Mouse (Mus musculus) kidney, embryonic 15.5 days (tissue): Measurements from ENCODE around the gene Pacs2. TPM values are rescaled to one million over a fixed set of nuclear protein-coding genes. Genes with fewer than 3 reads are reported as not detected.
A peak's percentile ranks its signal among the peaks of the same experiment; 100 is the strongest.

ENCODE experiments used
- ATAC-seq: fragments of 200-750 bp; cut with Nextera tagmentation; replicated peaks from 2 replicates; pipeline ENCODE4 v1.8.0; 2017; ENCODE audit warnings: moderate TSS enrichment; ENCODE audit not compliant: low FRiP score
- H3K27ac ChIP-seq: fragments of 300-500 bp; sonication (generic); 2 replicates; pipeline ENCODE4 v1.5.1; 2015; ENCODE audit warnings: mild to moderate bottlenecking, inconsistent platforms
- H3K27me3 ChIP-seq: fragments of 300-500 bp; sonication (generic); 2 replicates; pipeline ENCODE4 v1.6.1; 2015; ENCODE audit warnings: inconsistent platforms
- H3K36me3 ChIP-seq: fragments of 300-500 bp; sonication (generic); 2 replicates; pipeline ENCODE4 v1.6.1; 2015; ENCODE audit warnings: inconsistent platforms
- H3K4me1 ChIP-seq: fragments of 300-500 bp; sonication (generic); 2 replicates; pipeline ENCODE4 v1.6.1; 2015; ENCODE audit warnings: inconsistent platforms
- H3K4me2 ChIP-seq: fragments of 300-500 bp; sonication (generic); 2 replicates; pipeline ENCODE4 v1.6.1; 2015; ENCODE audit warnings: moderate library complexity, mild to moderate bottlenecking, inconsistent platforms
- H3K4me3 ChIP-seq: fragments of 300-500 bp; sonication (generic); replicated peaks from 2 replicates; pipeline ENCODE4 v1.5.1; 2015; ENCODE audit warnings: mild to moderate bottlenecking, inconsistent platforms
- H3K9ac ChIP-seq: fragments of 300-500 bp; sonication (generic); 2 replicates; pipeline ENCODE4 v1.6.1; 2015; ENCODE audit warnings: mild to moderate bottlenecking, inconsistent platforms
- H3K9me3 ChIP-seq: fragments of 300-500 bp; sonication (generic); replicated peaks from 2 replicates; pipeline ENCODE4 v1.6.1; 2016; ENCODE audit warnings: inconsistent platforms
- WGBS: fragments of 180-500 bp; shearing (Covaris S2); methylation state at CpG from one replicate; pipeline ENCODE4 v1.1.7; 2015; ENCODE audit warnings: mixed read lengths; 5-methylcytosine and 5-hydroxymethylcytosine counted together
- polyA plus RNA-seq: library from polyadenylated mRNA; unstranded; fragments of >200 nt; fragmentation: Nextera tagmentation; extraction: Ambion mirVana; gene quantifications from 2 replicates; pipeline ENCODE4 v1.2.1, GENCODE M21; 2015

The Pacs2 gene
- polyA plus RNA-seq, 1 experiment from 2014 or later: 14.3 TPM

DNA sequence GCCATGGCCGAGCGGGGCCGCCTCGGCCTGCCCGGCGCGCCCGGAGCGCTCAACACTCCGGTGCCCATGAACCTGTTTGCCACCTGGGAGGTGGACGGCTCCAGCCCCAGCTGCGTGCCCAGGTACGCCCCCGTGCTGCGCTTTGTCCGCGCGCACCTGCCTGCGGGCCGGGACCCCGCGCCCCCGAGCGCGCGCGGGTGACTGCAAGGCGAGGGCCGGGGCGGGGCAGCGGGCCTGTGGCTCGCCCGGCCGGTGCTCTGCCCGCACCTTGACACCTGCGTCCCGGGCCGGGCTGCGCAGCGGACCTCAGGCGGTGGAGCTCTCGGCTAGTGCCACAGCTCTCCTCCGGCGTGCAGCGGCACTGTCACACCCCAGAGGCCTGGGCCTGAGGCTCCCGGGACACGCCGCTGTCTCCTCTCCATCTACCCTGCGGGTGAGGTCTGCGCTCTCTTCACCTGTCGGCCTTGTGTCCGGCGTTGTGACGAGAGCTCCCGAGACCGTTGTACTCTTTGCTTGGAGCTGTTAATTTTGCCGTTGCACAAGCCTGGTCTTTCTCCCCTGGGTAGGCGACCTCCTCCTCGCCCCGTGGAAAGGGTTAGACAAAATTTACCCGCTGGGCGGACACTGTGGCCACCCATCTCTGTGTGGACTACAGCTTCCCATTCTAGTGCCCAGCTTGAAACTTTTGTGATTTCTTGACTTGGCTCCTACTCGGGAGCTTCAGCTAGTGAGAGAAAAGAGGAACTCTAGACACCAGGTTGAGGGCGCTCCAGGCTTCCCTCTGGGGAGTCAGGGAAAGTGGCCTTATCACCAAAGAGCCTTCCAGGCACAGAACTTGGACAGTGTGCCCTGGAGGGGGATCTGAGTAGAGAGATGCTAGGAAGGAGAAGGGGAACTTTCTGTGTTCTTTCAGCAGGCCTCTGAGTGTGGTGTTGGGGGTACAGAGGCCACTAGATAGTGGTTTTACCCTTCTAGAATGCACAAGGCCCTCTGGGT is 551 bp downstream of the Pacs2 start:
- Histone ChIP-seq H3K4me2 (peak overlapping the region; percentile 89), H3K36me3 (no peaks in the 10 kb centered on the region), H3K9me3 (no peaks in the 10 kb centered on the region), H3K4me3 (peak overlapping the region; percentile 73), H3K4me1 (peaks cover 37% of the 10 kb centered on the region), H3K9ac (peak overlapping the region; percentile 79), H3K27me3 (no peaks in the 10 kb centered on the region), H3K27ac (peak overlapping the region; percentile 55)
- ATAC-seq: no peak; the same call in none of the 2 replicates
- under 1% methylated on average over 62 of the region's 64 CpGs for WGBS

DNA sequence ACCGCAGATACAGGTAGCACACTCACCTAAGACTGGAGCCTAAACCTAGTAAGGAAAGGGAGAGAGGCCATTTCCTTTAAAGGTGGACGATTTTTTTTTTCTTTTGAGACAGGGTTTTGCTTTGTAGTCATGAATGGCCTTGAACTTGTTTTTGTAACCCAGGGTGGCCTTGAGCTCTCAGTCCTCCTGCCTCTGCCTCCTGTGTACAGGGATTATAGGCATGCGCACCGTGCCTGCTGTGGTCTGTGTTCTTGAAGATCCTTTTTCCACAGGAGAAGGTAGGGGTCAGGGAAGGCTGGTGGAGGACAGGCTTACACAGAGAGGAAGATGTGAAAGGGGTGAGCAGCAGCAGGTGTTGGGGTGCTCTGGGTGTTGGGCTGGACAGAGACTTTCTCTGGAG is 1.6 kb downstream of the Pacs2 start:
- Histone ChIP-seq H3K27me3 (no peaks in the 10 kb centered on the region), H3K9ac (peak overlapping the region; percentile 79; the same call in 1 of the 2 replicates), H3K4me3 (0 out of 2 replicates have a peak overlapping the region, but pooled peaks have one; percentile 73), H3K36me3 (peaks cover 7% of the 10 kb centered on the region), H3K4me1 (peaks cover 37% of the 10 kb centered on the region), H3K4me2 (peak overlapping the region; percentile 89), H3K9me3 (no peaks in the 10 kb centered on the region), H3K27ac (no peak overlapping the region)
- WGBS: 69% methylated on average over 4 of the region's 4 CpGs
- no peak for ATAC-seq

DNA sequence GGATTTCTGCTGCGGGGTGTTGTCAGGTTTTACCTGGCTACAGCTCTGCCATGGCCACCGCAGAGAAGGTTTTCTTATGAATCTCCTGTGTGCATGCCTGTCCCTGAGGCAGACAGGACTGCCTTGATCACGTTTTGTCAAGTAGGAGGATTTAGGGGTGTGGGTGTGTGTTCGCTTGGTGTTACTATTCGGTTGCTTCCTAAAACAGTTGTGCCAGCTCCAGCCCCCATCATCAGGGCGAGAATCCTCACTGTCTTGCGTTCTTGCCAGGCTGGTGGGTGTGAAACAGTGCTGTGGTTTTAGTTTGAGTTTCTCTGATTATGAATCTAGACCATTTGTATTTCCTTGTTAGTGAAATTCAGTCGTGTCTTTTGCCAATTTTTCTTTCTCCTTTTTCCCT is 2.7 kb downstream of the Pacs2 start:
- H3K9me3 ChIP-seq: no peaks in the 10 kb centered on the region
- no peak overlapping the region for H3K4me3 ChIP-seq
- H3K27me3 ChIP-seq: no peaks in the 10 kb centered on the region
- 76% methylated on average over 8 of the region's 8 CpGs for WGBS
- no peak overlapping the region for H3K4me2 ChIP-seq
- no peak overlapping the region for H3K27ac ChIP-seq
- no peak overlapping the region for H3K9ac ChIP-seq
- peaks cover 37% of the 10 kb centered on the region for H3K4me1 ChIP-seq
- no peak for ATAC-seq
- peaks cover 10% of the 10 kb centered on the region for H3K36me3 ChIP-seq

DNA sequence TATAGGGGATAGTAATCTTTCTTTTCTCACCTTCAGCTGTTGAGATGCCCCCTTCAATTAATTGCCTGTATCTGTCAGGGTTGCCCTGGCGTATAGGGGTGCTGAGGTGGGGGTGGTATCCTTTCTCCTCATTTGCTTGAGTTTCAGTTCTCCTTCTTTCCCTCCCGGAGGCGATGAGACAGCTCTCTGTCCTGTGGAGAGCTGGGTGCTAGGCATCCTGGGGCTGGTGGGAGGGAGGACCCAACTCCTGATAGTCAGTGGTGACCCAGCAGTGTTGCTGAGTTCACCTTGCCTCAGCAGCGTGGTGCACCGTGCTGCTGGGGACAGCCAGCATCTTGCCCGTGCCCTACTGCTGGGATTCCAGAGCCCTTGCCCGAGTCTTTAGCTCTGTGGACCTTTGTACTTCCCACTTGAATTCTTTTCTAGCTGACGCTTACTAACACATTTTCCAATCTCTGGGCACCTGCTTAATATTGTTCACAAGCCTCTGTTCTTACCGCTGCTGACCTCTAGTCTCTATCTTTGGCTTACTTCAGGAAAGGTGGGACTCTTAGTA is 3.2 kb downstream of the Pacs2 start:
- H3K36me3 ChIP-seq: peaks cover 10% of the 10 kb centered on the region
- no peak overlapping the region for H3K4me3 ChIP-seq
- no peak for ATAC-seq
- H3K4me1 ChIP-seq: peaks cover 37% of the 10 kb centered on the region
- WGBS: 82% methylated on average over 9 of the region's 9 CpGs
- no peak overlapping the region for H3K4me2 ChIP-seq
- no peak overlapping the region for H3K9ac ChIP-seq
- H3K27ac ChIP-seq: no peak overlapping the region
- H3K9me3 ChIP-seq: no peaks in the 10 kb centered on the region
- H3K27me3 ChIP-seq: no peaks in the 10 kb centered on the region

DNA sequence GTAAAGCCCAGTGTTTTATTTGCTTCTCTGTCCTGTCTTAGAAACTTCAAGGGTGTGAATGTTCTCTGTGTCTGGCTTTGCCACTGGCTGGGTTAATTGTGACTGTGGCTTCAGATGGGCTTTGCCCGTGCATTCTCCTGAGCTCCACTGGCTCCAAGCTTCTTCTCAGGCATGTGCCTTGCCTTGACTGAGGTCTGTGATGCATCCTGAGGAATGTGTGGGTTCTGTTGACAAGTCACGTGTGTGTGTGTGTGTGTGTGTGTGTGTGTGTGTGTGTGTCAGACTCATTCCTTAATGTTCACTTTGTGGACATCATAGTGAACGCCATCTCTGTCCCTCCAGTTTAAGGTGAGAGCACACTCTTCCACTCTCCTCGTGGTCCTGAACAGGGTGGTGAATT is 4.5 kb downstream of the Pacs2 start:
- Histone ChIP-seq H3K9me3 (no peaks in the 10 kb centered on the region), H3K4me3 (no peak overlapping the region), H3K4me2 (no peak overlapping the region), H3K9ac (no peak overlapping the region), H3K36me3 (peaks cover 10% of the 10 kb centered on the region), H3K4me1 (peaks cover 28% of the 10 kb centered on the region), H3K27me3 (no peaks in the 10 kb centered on the region), H3K27ac (no peak overlapping the region)
- no peak for ATAC-seq
- WGBS: 90% methylated on average over 4 of the region's 4 CpGs

DNA sequence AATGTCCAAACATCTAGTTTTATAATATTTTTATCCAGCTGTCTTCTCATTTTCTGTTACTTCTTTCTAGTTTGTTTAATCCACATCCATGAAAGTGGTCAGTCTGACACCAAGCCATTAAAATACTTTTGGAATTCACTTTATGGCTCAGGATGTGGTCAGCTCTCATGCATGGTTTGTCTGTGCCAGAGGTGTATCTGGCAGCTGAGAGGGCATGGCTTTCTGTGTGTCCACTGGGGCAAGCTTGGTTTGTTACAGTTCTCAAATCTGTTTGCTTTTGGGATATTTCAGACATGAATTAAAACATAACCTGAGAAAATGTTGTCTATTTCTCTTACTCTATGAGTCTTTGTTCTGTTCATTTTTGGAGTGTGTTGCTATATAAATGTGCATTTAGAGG is 7.2 kb downstream of the Pacs2 start:
- H3K36me3 ChIP-seq: peaks cover 25% of the 10 kb centered on the region
- no peaks in the 10 kb centered on the region for H3K9me3 ChIP-seq
- H3K4me3 ChIP-seq: no peak overlapping the region
- H3K27ac ChIP-seq: no peak overlapping the region
- no peak overlapping the region for H3K9ac ChIP-seq
- no peak for ATAC-seq
- no peak overlapping the region for H3K4me2 ChIP-seq
- H3K4me1 ChIP-seq: peaks cover 9% of the 10 kb centered on the region; the same call in 1 of the 2 replicates
- no peaks in the 10 kb centered on the region for H3K27me3 ChIP-seq

DNA sequence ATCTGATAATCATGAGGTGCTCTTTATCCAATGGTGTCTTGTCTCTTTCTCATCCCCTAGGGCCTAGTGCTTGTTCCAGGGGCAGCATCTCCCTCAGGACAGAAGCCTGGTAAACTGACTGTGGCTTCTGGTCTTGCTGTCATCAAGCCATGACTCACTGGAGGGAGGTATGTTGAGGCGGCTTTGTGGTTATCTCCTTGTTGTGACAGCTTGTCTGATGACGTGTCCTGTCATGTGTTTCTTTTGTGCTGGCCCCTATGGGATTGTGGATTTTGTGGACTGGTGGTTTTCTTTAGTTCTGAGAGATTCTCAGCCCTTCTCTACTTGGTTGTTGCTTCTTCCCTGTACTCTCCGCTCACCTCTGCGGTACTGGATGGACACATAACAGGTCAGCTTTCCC is 8.8 kb downstream of the Pacs2 start:
- ATAC-seq: no peak
- no peak overlapping the region for H3K4me3 ChIP-seq

DNA sequence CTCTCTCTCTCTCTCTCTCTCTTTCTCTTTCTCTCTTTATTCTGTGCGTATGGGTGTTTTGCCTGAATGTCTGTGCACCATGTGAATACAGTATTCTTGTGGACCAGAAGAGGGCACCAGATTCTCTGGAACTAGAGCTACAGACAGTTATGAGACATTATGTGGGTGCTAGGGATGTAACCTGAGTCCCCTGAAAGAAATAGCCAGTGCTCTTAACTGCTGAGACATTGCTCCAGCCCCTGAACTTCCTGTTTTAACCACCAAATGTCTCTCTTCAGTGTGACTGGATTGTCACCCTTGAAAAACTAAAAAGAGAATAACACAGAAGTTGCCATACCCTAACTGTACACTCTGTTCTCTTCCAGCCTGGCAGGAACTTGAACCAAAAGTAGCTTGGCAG is 12.2 kb downstream of the Pacs2 start:
- Histone ChIP-seq H3K36me3 (peaks cover 15% of the 10 kb centered on the region), H3K9me3 (no peaks in the 10 kb centered on the region), H3K4me2 (no peak overlapping the region), H3K4me1 (peaks cover 32% of the 10 kb centered on the region), H3K27me3 (no peaks in the 10 kb centered on the region), H3K4me3 (no peak overlapping the region), H3K9ac (no peak overlapping the region), H3K27ac (no peak overlapping the region)
- WGBS: 96% methylated on average over 1 of the region's 1 CpGs
- ATAC-seq: no peak

More for the DNA sequence above, 8.8 kb downstream of the Pacs2 start:
- WGBS: 90% methylated on average over 4 of the region's 4 CpGs
- no peak overlapping the region for H3K4me2 ChIP-seq
- H3K4me1 ChIP-seq: peaks cover 4% of the 10 kb centered on the region
- peaks cover 25% of the 10 kb centered on the region for H3K36me3 ChIP-seq
- H3K27ac ChIP-seq: no peak overlapping the region
- H3K9ac ChIP-seq: no peak overlapping the region
- H3K27me3 ChIP-seq: no peaks in the 10 kb centered on the region
- H3K9me3 ChIP-seq: no peaks in the 10 kb centered on the region

DNA sequence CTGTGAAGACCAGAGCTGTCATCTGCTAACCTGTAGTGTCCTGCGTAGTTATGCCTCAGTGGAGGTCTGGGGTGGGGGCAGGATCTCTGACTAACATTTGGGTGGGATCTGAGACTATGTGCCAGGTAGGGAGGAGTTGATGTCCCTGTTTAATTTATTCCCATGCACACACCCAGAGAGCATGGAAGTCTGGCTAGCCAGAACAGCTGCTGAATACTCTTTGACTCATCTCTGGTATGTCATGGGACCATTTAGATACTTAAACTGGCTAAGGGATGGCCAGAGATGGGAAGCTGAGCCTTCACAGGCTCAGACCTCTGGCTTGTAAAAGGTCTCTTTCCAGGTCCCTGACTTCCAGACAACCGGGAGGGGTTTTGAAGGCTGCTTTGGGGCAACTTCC is 13.2 kb downstream of the Pacs2 start:
- 82% methylated on average over 2 of the region's 2 CpGs for WGBS
- no peak for ATAC-seq
- Histone ChIP-seq H3K27me3 (no peaks in the 10 kb centered on the region), H3K9ac (no peak overlapping the region), H3K4me1 (peaks cover 42% of the 10 kb centered on the region), H3K4me2 (no peak overlapping the region), H3K9me3 (no peaks in the 10 kb centered on the region), H3K36me3 (peaks cover 15% of the 10 kb centered on the region), H3K27ac (no peak overlapping the region), H3K4me3 (no peak overlapping the region)

DNA sequence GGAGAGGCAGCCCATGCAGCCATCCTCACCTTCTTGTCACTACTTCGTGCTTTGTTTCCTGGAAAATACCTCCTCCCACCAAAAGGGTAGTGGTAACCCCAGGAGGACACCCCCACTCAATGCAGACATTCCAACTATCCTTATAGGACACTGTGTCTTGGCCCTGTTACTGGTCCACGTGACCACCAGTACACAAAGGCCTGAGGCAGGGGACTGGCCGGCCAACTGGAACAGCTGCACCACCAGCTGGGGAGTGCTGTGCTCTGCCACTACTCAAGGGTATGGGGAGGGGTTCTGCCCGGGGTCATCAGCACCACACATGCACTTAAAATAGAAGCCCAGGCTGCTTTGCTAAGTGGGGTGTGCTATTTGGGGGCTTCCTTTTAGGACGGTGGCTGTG is 13.8 kb downstream of the Pacs2 start:
- peaks cover 47% of the 10 kb centered on the region for H3K4me1 ChIP-seq
- no peak overlapping the region for H3K4me3 ChIP-seq
- WGBS: 58% methylated on average over 5 of the region's 5 CpGs

DNA sequence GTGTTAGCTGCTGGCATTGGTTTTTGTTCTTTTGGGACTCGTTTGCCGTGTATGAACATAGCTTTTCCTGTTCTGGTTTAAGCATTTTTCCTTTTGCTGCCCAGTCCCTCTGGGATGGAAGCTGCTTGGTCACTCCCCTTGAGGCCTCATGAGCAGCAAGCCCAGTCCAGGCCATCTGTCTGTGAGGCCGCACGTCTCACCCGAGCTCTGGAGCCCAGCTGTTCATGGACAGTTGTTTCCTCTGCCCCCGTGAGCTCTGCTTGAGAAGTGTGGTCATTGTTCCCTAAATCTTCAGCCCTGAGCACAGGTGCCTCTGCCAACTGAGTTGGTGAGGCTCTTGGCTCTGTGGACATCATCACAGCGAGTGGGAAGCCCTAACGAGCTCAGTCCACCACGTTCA is 14.6 kb downstream of the Pacs2 start:
- no peaks in the 10 kb centered on the region for H3K27me3 ChIP-seq
- H3K4me1 ChIP-seq: peaks cover 56% of the 10 kb centered on the region
- no peak overlapping the region for H3K4me2 ChIP-seq
- 71% methylated on average over 9 of the region's 9 CpGs for WGBS
- no peak for ATAC-seq
- H3K9ac ChIP-seq: no peak overlapping the region
- H3K27ac ChIP-seq: no peak overlapping the region
- H3K36me3 ChIP-seq: peaks cover 15% of the 10 kb centered on the region
- H3K9me3 ChIP-seq: no peaks in the 10 kb centered on the region
- H3K4me3 ChIP-seq: no peak overlapping the region

More for the DNA sequence above, 13.8 kb downstream of the Pacs2 start:
- no peaks in the 10 kb centered on the region for H3K9me3 ChIP-seq
- no peak overlapping the region for H3K9ac ChIP-seq
- 0 out of 2 replicates have a peak, but pooled peaks have one; percentile 22 for ATAC-seq
- H3K27me3 ChIP-seq: no peaks in the 10 kb centered on the region
- peaks cover 15% of the 10 kb centered on the region for H3K36me3 ChIP-seq
- no peak overlapping the region for H3K4me2 ChIP-seq
- no peak overlapping the region for H3K27ac ChIP-seq

DNA sequence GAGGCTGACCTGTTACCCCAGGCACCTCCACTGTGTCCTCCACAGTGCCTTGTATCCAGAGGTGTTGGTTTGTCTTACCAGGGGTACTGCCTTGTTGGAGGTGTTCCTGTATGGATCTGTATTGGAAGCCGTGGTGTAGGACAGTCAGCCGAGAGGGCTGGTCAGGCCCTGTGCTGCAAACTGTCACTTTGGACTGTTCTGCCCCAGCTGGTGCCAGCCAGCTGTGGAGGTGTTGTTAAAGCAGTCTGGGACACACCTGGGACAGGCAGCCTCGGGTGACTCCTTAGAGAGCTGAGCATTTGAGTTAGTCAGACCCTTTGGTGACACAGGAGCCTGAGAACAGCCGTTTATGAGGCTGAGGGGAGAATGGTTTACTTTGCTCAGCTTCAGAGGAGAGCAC is 15.7 kb downstream of the Pacs2 start:
- Histone ChIP-seq H3K4me3 (no peak overlapping the region), H3K27ac (peak overlapping the region; percentile 13; the same call in 1 of the 2 replicates), H3K4me1 (peaks cover 59% of the 10 kb centered on the region), H3K9ac (no peak overlapping the region), H3K27me3 (no peaks in the 10 kb centered on the region), H3K4me2 (no peak overlapping the region), H3K36me3 (peaks cover 7% of the 10 kb centered on the region; the same call in 1 of the 2 replicates), H3K9me3 (no peaks in the 10 kb centered on the region)
- ATAC-seq: no peak
- 40% methylated on average over 4 of the region's 4 CpGs for WGBS
